Mouse (Mus musculus): Measurements from ENCODE around the gene Olfr524. TPM values are rescaled to one million over a fixed set of nuclear protein-coding genes. Genes with fewer than 3 reads are reported as not detected.

Olfr524 gene
- polyA plus RNA-seq (2017; shearing (Covaris generic)) = not detected

DNA sequence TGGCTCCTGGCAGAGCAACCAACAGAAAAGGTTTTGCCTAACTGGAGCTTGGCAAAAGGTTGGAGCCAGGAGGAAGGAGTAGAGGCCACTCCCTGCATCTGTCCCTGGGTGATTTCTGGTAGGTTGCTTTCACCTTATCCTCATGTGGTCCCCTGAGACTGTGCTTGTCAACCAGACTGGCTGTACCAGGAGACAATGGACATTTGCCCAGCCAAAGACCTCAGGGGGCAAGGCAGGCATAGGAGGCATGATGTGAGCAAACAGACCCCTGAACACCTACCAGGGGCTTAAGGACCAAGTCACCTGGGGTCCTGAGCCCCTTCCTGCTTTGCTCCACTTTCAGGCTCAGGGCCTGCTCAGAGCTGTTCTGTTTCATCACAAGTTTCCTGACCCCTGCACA is at the start of gene Olfr524:
Gene Olfr524 (minus strand): TSS at position 101 of the 400 bp plus-strand sequence.

DNA sequence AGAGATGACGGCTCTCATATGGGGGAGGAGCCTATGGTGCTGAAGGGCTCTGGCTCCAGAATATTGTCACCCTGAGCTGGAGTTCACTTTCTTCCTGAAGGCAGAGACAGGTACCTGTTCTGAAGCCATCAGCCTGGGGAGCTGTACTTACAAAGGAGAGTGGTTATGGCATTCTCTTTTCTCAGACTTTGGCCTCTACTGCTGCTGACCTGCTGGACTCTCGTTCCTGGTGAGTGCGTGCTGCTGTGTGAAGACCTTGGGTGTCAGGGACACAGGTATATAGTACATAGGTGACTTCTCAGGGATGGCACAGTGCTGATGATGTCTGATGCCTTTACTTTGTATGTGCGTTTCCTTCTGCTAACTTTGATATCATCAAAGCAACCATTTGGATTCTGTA is 41.5 kb upstream of the Olfr524 start, which contains the start of gene 5830411N06Rik:
Gene 5830411N06Rik (plus strand): TSS at position 69 of the 400 bp plus-strand sequence.

DNA sequence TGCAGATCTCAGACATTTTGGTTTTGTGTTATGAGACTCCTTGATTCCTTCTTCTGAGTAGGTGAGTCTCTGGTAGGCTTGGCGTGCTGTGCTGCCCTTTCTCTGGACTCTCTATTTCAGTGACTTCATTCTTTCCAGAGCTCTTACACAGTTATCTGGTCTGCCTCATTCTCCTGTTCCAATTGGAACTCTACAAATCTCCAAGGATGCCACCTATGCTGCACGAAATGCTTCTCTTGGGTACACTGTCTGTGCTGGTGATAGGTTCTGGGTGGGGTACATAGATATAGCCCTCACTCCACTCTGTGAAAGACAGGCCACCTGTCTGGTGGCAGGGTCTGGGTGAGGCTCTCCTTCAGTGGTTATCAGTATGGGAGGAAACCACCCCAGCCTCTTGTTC is 12.2 kb upstream of the Olfr524 start, which contains the start of gene Cd163l1:
Gene Cd163l1 (plus strand): TSS at position 301 of the 400 bp plus-strand sequence.

DNA sequence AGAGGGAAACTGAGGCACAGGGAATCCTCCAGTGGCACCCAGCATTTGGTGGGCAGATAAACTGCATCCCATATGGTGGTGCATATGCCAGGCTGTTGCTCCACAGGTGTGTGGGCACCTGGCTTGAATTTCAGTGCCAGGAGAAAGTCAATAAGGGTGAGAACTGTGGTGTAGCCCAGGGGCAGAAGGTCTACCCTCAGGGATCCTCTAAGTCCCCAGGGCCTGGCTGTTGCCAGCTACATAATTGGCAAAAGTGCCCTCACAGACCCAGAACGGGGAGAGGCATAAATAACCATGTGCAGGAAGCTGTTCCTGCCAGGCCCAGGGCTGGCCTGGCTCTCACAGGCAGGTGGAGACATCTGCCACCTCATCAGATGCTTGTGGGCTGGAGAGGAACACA is 32.8 kb downstream of the Olfr524 start, which contains the start of gene Olfr523:
Gene Olfr523 (plus strand): TSS at position 282 of the 400 bp plus-strand sequence.

DNA sequence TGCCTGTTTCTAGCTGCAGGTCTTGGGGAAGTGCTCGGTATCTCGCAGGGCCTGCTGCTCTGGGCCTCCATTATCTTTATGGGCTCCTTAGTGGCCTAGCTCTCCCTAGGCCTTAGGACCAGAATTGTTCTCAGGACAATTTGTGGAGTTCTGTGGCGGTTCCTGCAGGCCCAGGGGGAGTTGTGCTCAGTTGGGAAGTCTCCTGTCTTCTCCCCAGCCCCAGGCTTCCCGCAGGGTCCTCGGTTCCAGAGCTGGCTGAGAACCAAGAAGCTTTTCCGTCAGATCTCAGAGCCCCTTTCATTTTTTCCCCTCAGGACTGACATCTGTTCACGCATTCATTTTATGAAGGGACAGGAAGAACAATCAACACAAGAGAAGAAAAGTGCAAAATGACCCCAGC is 41.1 kb downstream of the Olfr524 start, which contains the start of gene Olfr522:
Gene Olfr522 (minus strand): TSS at position 101 of the 400 bp plus-strand sequence.

DNA sequence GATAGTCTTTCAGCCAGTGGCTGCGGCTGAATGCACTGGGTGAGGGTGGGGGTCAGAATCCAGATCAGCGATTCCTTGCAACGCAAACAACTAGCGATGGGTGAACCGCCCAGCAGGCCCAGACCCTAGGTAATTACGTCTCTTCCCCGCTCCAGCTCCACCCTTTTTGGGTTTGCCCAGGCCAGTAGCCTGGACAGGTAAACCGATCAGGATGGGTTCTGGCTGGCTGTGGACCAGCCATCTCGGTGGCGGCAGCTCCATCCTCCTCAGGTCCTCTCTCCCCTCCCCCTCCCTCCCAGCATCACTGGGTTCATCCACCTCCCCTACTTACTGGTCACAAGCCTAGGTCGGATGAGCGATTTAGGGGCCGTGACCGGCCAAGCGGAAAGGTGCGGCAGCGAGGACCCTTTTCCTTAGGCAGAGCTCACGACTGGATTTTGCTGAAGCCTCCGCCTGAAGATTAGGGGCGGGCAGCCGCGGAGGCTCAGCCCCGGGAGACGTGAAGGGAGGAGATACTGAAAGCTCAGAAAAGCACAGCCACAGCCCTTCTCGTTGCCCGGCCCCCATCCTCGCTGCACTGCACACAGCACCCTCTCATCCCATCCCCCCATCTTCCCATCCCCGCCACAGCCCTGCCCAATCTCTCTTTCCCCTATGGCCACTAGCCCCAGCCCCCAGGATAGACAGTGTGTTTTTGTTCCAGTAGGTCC is 51.4 kb downstream of the Olfr524 start, which contains the start of gene Sprn:
Gene Sprn (minus strand): TSS at position 660 of the 710 bp plus-strand sequence.

Other genes with a start within 250 kb of the Olfr524 start
- 0.66 TPM for gene 6430531B16Rik, start 227.2 kb downstream of the Olfr524 start, polyA plus RNA-seq (2017; shearing (Covaris generic))
- 14.4 TPM for gene Adam8, start 213.4 kb downstream of the Olfr524 start, polyA plus RNA-seq (2017; shearing (Covaris generic))
- 51.3 TPM for gene Zfp511, start 169.6 kb downstream of the Olfr524 start, polyA plus RNA-seq (2017; shearing (Covaris generic))
- gene Tubgcp2, start 169.3 kb downstream of the Olfr524 start, polyA plus RNA-seq (2017; shearing (Covaris generic)) = 45.6 TPM
- gene Msx3, start 156.9 kb downstream of the Olfr524 start, polyA plus RNA-seq (2017; shearing (Covaris generic)) = not detected
- gene Caly, start 123.4 kb downstream of the Olfr524 start, polyA plus RNA-seq (2017; shearing (Covaris generic)) = not detected
- gene Prap1, start 112.6 kb downstream of the Olfr524 start, polyA plus RNA-seq (2017; shearing (Covaris generic)) = not detected
- 14.9 TPM for gene Fuom, start 103.5 kb downstream of the Olfr524 start, polyA plus RNA-seq (2017; shearing (Covaris generic))
- 2.4 TPM for gene Paox, start 90.2 kb downstream of the Olfr524 start, polyA plus RNA-seq (2017; shearing (Covaris generic))
- gene Echs1, start 89.5 kb downstream of the Olfr524 start, polyA plus RNA-seq (2017; shearing (Covaris generic)) = 70.5 TPM
- 45.8 TPM for gene Mtg1, start 68.4 kb downstream of the Olfr524 start, polyA plus RNA-seq (2017; shearing (Covaris generic))
- not detected for gene Sprn, start 51.1 kb downstream of the Olfr524 start, polyA plus RNA-seq (2017; shearing (Covaris generic))
- gene Olfr522, start 41.2 kb downstream of the Olfr524 start, polyA plus RNA-seq (2017; shearing (Covaris generic)) = not detected
- not detected for gene Olfr523, start 32.7 kb downstream of the Olfr524 start, polyA plus RNA-seq (2017; shearing (Covaris generic))
- gene Cd163l1, start 12.3 kb upstream of the Olfr524 start, polyA plus RNA-seq (2017; shearing (Covaris generic)) = 0.15 TPM
- 1.7 TPM for gene 5830411N06Rik, start 41.3 kb upstream of the Olfr524 start, polyA plus RNA-seq (2017; shearing (Covaris generic))
- 0.17 TPM for gene Olfr525, start 114.9 kb upstream of the Olfr524 start, polyA plus RNA-seq (2017; shearing (Covaris generic))
- not detected for gene Olfr527, start 128.1 kb upstream of the Olfr524 start, polyA plus RNA-seq (2017; shearing (Covaris generic))
- 0.20 TPM for gene Olfr60, start 155.7 kb upstream of the Olfr524 start, polyA plus RNA-seq (2017; shearing (Covaris generic))
- gene Olfr530, start 170.4 kb upstream of the Olfr524 start, polyA plus RNA-seq (2017; shearing (Covaris generic)) = not detected
- gene Olfr531, start 197.0 kb upstream of the Olfr524 start, polyA plus RNA-seq (2017; shearing (Covaris generic)) = not detected
- gene Olfr532, start 215.7 kb upstream of the Olfr524 start, polyA plus RNA-seq (2017; shearing (Covaris generic)) = not detected

Measured in CD4-positive, CD25-positive, alpha-beta regulatory T cell, adult 9 weeks (primary cell).